Mouse (Mus musculus): ENCODE data around the gene Mrps35.

DNA sequence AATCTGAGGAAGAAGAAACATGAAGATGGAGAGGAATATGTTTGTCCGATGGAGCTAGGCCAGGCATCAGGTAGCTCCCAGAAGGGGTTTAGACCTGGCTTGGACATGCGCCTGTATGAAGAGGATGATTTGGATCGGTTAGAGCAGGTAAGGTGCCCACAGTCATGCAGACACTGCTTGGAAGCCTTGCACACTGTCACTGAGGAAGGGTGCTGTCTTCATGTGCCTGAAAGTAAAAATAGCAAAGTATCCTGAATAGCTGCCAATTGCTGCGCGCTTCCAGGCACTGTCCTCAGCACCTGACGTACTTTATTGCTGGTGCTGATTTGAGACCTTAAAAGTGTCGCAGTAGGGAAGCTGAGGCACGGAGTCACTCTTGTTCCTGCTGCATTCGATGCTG, 13.0 kb upstream of the Mrps35 start:
- TF ChIP-seq EP300 (IDR thresholded peaks at IDR 0.05; ENCODE audit: low read depth) = no peak
- TF ChIP-seq CTCF (IDR thresholded peaks at IDR 0.05; ENCODE audit: low read depth) = no peak
